Mouse (Mus musculus): ENCODE data around the gene Tra2a. TPM values are rescaled to one million over a fixed set of nuclear protein-coding genes. Genes with fewer than 3 reads are reported as not detected.

Tra2a gene
- polyA plus RNA-seq (2014; fragmentation: Nextera tagmentation; extraction: Ambion mirVana): 57.6 and 61.2 TPM in 2 replicates

DNA sequence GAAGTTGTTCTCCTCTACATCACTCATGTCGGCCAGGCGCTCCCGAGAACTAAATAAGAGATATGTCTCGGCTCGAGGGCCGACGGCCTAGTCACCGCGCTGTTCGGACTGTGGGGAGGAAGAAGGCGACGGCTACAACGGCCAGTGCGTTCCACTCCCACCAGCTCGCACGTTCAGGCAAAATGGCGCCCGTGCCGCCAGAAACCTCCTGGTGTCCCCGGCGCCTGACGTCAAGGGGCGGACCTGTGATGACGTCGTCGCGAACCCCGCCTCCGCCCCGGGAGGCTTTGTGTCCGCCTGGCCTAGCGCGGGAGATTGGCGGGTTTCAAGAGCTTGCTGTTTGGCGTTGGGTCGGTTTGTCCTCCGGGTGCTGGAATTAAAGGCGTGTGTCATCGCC lies at the start of gene Tra2a:
Tra2a (minus strand) TSS at position 187 of the 397 bp plus-strand sequence.
- no peaks in the 10 kb centered on the region for H3K27me3 ChIP-seq (ENCODE audit: control insufficient read depth, insufficient read depth, low read length)
- peak within 1 kb of the TSS; percentile 77 for H3K4me2 ChIP-seq
- WGBS: 0% methylated on average over 39 of the region's 39 CpGs
- H3K4me3 ChIP-seq (ENCODE audit: low read depth, low read length): peak within 1 kb of the TSS; percentile 100
- DNase-seq (ENCODE audit: low spot score, missing footprints) (peak; percentile 100), ATAC-seq (ENCODE audit: low FRiP score) (peak; percentile 97)
- H3K9me3 ChIP-seq (ENCODE audit: control insufficient read depth, low read length): no peaks in the 10 kb centered on the region
- peaks cover 11% of the 10 kb centered on the region for H3K4me1 ChIP-seq (ENCODE audit: control insufficient read depth, insufficient read depth, low read length)
- no peaks in the 10 kb centered on the region for H3K36me3 ChIP-seq (ENCODE audit: control insufficient read depth, insufficient read depth, low read length)
- H3K27ac ChIP-seq (ENCODE audit: low read depth, low read length): peak within 1 kb of the TSS; percentile 95
- H3K9ac ChIP-seq (ENCODE audit: low read length): peak within 1 kb of the TSS; percentile 96

DNA sequence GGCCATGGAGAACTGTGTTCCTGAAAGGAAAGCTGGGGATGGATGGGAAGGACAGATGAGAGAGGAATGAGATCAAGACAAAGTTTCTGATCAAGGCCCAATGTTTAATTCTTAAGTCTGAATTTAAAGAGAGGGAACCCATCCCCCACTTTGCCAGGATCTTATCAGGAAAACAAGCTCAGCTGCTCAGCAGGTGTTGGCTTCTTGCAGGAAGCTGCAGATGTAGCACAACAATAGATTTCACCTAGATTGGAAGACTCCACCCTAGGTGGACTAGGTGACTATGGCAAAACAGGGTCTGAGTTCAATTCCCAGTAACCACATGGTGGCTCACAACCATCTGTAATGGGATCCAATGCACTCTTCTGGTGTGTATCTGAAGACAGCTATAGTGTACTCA lies 34.5 kb upstream of the Tra2a start:
- Histone ChIP-seq H3K4me1 (ENCODE audit: control insufficient read depth, insufficient read depth, low read length) (no peaks in the 10 kb centered on the region), H3K27ac (ENCODE audit: low read depth, low read length) (no peak overlapping the region), H3K9ac (ENCODE audit: low read length) (no peak overlapping the region), H3K4me2 (no peak overlapping the region), H3K9me3 (ENCODE audit: control insufficient read depth, low read length) (no peaks in the 10 kb centered on the region), H3K4me3 (ENCODE audit: low read depth, low read length) (no peak overlapping the region), H3K27me3 (ENCODE audit: control insufficient read depth, insufficient read depth, low read length) (no peaks in the 10 kb centered on the region), H3K36me3 (ENCODE audit: control insufficient read depth, insufficient read depth, low read length) (no peaks in the 10 kb centered on the region)
- no peak for ATAC-seq (ENCODE audit: low FRiP score)
- no peak for DNase-seq (ENCODE audit: low spot score, missing footprints)

DNA sequence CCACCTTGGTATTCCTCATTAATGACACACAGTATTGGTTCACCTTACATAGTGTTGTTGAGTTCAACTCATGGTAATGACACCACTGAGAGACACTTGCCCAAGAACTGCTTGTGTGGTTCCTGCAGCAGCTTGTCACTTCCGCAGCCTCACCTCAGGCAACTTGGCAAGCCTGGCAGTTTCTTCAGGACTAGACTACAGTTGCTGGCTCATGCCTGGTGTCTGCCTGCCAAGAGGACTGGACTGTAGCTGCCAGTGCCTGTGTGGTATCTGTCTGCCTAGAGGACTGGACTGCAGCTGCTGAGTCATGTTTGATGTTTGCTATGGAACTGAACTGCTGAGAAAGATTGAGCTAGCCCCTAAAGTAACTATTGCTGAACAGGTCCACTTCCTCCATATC lies 18.3 kb upstream of the Tra2a start:
- Histone ChIP-seq H3K27ac (ENCODE audit: low read depth, low read length) (no peak overlapping the region), H3K4me2 (no peak overlapping the region), H3K9me3 (ENCODE audit: control insufficient read depth, low read length) (no peaks in the 10 kb centered on the region), H3K36me3 (ENCODE audit: control insufficient read depth, insufficient read depth, low read length) (no peaks in the 10 kb centered on the region), H3K4me3 (ENCODE audit: low read depth, low read length) (no peak overlapping the region), H3K27me3 (ENCODE audit: control insufficient read depth, insufficient read depth, low read length) (no peaks in the 10 kb centered on the region), H3K4me1 (ENCODE audit: control insufficient read depth, insufficient read depth, low read length) (no peaks in the 10 kb centered on the region), H3K9ac (ENCODE audit: low read length) (no peak overlapping the region)
- no peak for ATAC-seq (ENCODE audit: low FRiP score)
- DNase-seq (ENCODE audit: low spot score, missing footprints): peak; percentile 60
- WGBS: 82% methylated on average over 1 of the region's 1 CpGs

DNA sequence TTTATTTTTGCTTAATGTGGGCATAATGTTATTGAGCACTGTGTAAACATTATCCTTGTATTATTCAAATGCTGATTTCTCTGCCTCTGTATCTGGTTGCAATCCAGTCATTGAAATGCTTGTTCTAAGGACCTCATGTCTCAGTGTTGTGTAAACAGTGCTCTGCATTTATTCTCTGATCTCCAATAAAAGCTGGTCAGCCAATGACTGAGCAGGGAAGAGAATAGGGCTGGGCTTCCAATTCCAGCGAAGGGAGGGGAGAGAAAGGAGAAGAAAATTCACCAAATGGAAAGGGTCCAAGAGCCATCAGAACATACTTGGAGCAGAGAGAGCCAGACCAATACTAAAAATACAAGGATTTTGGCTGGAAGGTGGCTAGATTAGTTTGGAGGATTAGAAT lies 17.1 kb upstream of the Tra2a start:
- H3K4me1 ChIP-seq (ENCODE audit: control insufficient read depth, insufficient read depth, low read length): no peaks in the 10 kb centered on the region
- peak; percentile 10 for DNase-seq (ENCODE audit: low spot score, missing footprints)
- H3K4me2 ChIP-seq: no peak overlapping the region
- H3K9me3 ChIP-seq (ENCODE audit: control insufficient read depth, low read length): no peaks in the 10 kb centered on the region
- no peaks in the 10 kb centered on the region for H3K27me3 ChIP-seq (ENCODE audit: control insufficient read depth, insufficient read depth, low read length)
- H3K36me3 ChIP-seq (ENCODE audit: control insufficient read depth, insufficient read depth, low read length): no peaks in the 10 kb centered on the region
- H3K9ac ChIP-seq (ENCODE audit: low read length): no peak overlapping the region
- no peak overlapping the region for H3K4me3 ChIP-seq (ENCODE audit: low read depth, low read length)
- no peak overlapping the region for H3K27ac ChIP-seq (ENCODE audit: low read depth, low read length)
- 29% methylated on average over 1 of the region's 1 CpGs for WGBS
- 0 out of 2 replicates have a peak, but pooled peaks have one; percentile 22 for ATAC-seq (ENCODE audit: low FRiP score)

DNA sequence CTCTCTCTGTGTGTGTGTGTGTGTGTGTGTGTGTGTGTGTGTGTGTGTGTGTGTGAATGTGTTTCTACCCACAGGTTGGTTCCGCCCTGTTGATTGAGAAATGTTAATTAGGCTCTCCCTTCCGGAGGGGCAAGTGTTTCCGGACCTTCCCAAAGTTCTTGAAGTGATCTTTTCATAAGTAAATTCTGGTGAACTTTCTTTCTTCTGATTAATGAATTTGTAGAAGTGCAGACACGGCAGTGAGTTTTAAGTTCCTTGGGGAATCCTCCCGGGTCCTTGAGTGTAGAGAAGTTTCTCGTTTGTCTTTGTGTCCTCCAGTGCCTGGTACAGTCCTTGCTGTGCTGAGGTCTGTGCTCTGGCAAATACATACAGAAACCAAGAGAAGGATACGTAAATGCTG lies 11.5 kb upstream of the Tra2a start:
- no peaks in the 10 kb centered on the region for H3K36me3 ChIP-seq (ENCODE audit: control insufficient read depth, insufficient read depth, low read length)

DNA sequence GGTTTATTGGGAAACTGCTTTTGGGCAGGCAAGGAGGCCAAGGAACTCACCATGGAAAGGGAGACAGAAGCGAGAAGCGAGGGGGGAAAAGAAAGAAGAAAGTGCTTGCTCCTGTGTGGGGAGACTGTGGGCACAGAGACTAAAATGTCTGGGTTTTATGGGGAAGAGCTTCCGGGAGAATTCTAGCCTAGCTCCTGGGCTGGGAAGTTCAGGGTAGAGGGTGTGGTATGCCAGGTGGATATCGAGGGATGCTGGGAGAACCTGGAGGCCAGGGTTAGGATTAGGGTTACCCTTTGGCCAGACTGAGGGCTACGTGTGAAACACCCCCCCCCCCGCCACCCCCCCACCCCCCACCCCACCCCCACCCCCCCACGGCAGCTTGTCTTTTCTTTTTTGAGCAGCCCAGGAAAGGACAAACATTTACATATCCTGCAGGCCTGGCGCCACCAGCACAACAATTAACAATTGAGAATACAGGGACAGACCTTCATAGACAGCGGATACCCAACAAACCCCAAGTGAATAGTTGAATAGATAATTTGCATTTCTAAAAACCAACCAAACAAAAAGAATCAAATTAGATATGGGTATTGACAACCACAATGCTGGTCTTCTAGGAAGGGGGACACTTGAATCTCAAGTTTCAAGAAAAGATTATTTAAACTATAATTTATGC lies 10.7 kb upstream of the Tra2a start:
- ATAC-seq (ENCODE audit: low FRiP score) (no peak), DNase-seq (ENCODE audit: low spot score, missing footprints) (peak; percentile 17)
- H3K9me3 ChIP-seq (ENCODE audit: control insufficient read depth, low read length): no peaks in the 10 kb centered on the region
- H3K36me3 ChIP-seq (ENCODE audit: control insufficient read depth, insufficient read depth, low read length): no peaks in the 10 kb centered on the region
- peaks cover 4% of the 10 kb centered on the region for H3K4me1 ChIP-seq (ENCODE audit: control insufficient read depth, insufficient read depth, low read length)
- no peak overlapping the region for H3K4me2 ChIP-seq
- no peak overlapping the region for H3K9ac ChIP-seq (ENCODE audit: low read length)
- no peaks in the 10 kb centered on the region for H3K27me3 ChIP-seq (ENCODE audit: control insufficient read depth, insufficient read depth, low read length)
- no peak overlapping the region for H3K27ac ChIP-seq (ENCODE audit: low read depth, low read length)
- H3K4me3 ChIP-seq (ENCODE audit: low read depth, low read length): no peak overlapping the region
- whole genome bisulfite sequencing: 46% methylated on average over 9 of the region's 9 CpGs

More for the DNA sequence above, 11.5 kb upstream of the Tra2a start:
- Histone ChIP-seq H3K4me1 (ENCODE audit: control insufficient read depth, insufficient read depth, low read length) (peaks cover 4% of the 10 kb centered on the region), H3K4me3 (ENCODE audit: low read depth, low read length) (no peak overlapping the region), H3K27me3 (ENCODE audit: control insufficient read depth, insufficient read depth, low read length) (no peaks in the 10 kb centered on the region), H3K9ac (ENCODE audit: low read length) (no peak overlapping the region), H3K4me2 (no peak overlapping the region), H3K9me3 (ENCODE audit: control insufficient read depth, low read length) (no peaks in the 10 kb centered on the region), H3K27ac (ENCODE audit: low read depth, low read length) (no peak overlapping the region)
- WGBS: 91% methylated on average over 7 of the region's 7 CpGs
- ATAC-seq (ENCODE audit: low FRiP score) (no peak), DNase-seq (ENCODE audit: low spot score, missing footprints) (peak; percentile 39)

DNA sequence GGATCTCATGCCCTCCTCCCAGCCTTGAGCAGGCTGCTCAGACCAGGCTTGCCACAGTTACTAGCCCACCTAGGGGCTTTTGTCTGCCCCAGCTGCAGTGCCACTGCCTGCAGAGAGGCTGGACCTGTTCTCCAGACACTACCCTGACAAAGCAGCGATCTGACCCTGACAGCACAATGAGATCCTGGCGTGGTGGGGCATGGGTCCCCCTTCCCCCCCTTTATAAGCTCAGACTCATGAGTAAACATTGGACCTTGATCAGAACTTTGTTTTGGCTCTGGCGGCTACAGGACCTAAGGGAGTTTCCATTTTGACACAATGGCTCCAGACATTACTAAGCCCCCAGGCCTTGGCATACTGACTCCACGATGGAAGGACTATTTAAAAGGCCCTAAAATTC lies 10.1 kb upstream of the Tra2a start:
- WGBS: 15% methylated on average over 4 of the region's 4 CpGs
- Histone ChIP-seq H3K36me3 (ENCODE audit: control insufficient read depth, insufficient read depth, low read length) (no peaks in the 10 kb centered on the region), H3K27me3 (ENCODE audit: control insufficient read depth, insufficient read depth, low read length) (no peaks in the 10 kb centered on the region), H3K9ac (ENCODE audit: low read length) (no peak overlapping the region), H3K4me1 (ENCODE audit: control insufficient read depth, insufficient read depth, low read length) (peaks cover 4% of the 10 kb centered on the region), H3K4me2 (no peak overlapping the region), H3K4me3 (ENCODE audit: low read depth, low read length) (no peak overlapping the region), H3K27ac (ENCODE audit: low read depth, low read length) (no peak overlapping the region), H3K9me3 (ENCODE audit: control insufficient read depth, low read length) (no peaks in the 10 kb centered on the region)
- no peak for ATAC-seq (ENCODE audit: low FRiP score)
- DNase-seq (ENCODE audit: low spot score, missing footprints): peak; percentile 78

DNA sequence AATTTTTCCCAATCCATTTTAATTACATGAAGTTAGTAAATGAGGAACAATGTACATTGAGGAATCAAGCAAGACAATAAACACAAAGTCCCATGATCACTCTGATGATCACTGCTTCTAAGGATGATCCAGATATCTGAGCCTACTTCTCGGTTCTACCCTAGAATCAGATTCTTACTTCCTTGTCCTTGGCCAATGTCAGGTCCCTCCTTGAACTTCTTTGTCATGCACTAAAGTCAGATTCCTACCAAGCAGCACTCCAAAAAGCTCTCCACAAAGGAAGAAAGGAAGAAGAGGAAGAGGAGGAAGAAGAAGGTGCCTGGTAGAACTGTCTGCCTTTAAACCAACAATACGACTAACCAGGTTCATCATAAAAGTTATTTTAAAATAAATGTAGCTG lies 9.0 kb upstream of the Tra2a start:
- DNase-seq (ENCODE audit: low spot score, missing footprints) (peak; percentile 73), ATAC-seq (ENCODE audit: low FRiP score) (no peak)
- Histone ChIP-seq H3K9ac (ENCODE audit: low read length) (no peak overlapping the region), H3K4me1 (ENCODE audit: control insufficient read depth, insufficient read depth, low read length) (peaks cover 4% of the 10 kb centered on the region), H3K4me2 (no peak overlapping the region), H3K27ac (ENCODE audit: low read depth, low read length) (no peak overlapping the region), H3K9me3 (ENCODE audit: control insufficient read depth, low read length) (no peaks in the 10 kb centered on the region), H3K36me3 (ENCODE audit: control insufficient read depth, insufficient read depth, low read length) (no peaks in the 10 kb centered on the region), H3K4me3 (ENCODE audit: low read depth, low read length) (no peak overlapping the region), H3K27me3 (ENCODE audit: control insufficient read depth, insufficient read depth, low read length) (no peaks in the 10 kb centered on the region)
- 89% methylated on average over 2 of the region's 2 CpGs for WGBS

DNA sequence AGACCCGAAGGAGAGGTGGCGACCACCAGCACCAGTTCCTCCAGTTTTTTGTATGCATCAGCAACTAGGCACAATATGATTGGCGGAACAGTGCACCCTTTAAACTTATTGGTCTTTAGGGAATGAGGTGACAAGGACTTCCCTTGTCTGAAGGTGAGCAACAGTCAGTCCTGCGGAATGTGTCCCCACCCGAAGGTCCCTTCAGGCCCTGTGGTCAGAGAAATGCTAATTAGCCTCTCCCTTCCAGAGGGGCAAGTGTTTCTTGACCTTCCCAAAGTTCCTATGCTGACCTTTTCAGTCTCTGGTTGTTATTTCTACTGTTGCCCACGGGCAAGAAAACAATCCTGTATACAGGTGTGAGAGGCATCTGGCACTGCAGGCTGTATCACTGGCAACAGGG lies 8.0 kb upstream of the Tra2a start:
- Histone ChIP-seq H3K27ac (ENCODE audit: low read depth, low read length) (no peak overlapping the region), H3K4me2 (no peak overlapping the region), H3K9ac (ENCODE audit: low read length) (no peak overlapping the region), H3K27me3 (ENCODE audit: control insufficient read depth, insufficient read depth, low read length) (no peaks in the 10 kb centered on the region), H3K9me3 (ENCODE audit: control insufficient read depth, low read length) (no peaks in the 10 kb centered on the region), H3K36me3 (ENCODE audit: control insufficient read depth, insufficient read depth, low read length) (no peaks in the 10 kb centered on the region), H3K4me1 (ENCODE audit: control insufficient read depth, insufficient read depth, low read length) (peaks cover 4% of the 10 kb centered on the region), H3K4me3 (ENCODE audit: low read depth, low read length) (no peak overlapping the region)
- ATAC-seq (ENCODE audit: low FRiP score) (no peak), DNase-seq (ENCODE audit: low spot score, missing footprints) (peak; percentile 39)
- WGBS: 75% methylated on average over 6 of the region's 6 CpGs

Data from midbrain, embryonic 11.5 days (tissue).